Mouse (Mus musculus) layer of hippocampus, adult 11-12 months (tissue): ENCODE measurements at regions not wholly inside any gene's neighbourhood (a gene's known extent, or its start where the extent isn't known, plus 50 kb on each side); places are given as distances from the start of the nearest gene placed in this dataset.

Experiments
- DNase-seq: peaks from one replicate; pipeline ENCODE4 v3.0.0; 2022; ENCODE audit warnings: low spot score

- no peak for DNase-seq
These were observed 102.4 kb upstream of the Sdk1 start for GRCm38 (mm10) chr5:141138771-141139360.

DNA sequence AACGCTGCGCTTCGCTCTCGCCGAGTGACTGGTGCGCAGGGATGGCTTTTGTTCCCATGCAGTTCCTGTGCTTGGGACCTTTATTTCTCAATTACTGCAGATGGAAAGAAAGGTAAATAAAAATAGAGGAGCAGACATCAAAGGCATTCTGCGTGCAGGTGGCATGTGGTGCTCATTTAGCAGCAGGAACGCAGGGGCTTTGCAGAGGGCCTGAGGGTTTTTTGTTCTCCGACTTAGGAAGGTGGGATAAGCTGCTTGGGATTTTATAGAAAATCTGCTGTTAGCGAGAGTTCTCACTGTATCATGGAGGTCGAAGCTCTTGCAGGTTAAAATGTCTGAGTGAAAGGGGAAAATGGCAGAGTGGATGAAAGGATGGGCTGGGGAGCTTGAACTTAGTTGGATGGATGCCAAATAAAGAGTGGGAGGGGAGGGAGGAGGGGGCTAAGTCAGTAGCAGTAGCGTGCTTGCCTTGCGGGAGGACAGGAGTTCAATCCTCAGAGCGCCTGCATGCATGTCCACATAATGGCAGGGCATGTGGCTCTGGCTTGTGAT is 101.9 kb upstream of the Sdk1 start:
- no peak for DNase-seq

GRCm38 (mm10) chr5:141160391-141160790 is 80.9 kb upstream of the Sdk1 start:
- no peak for DNase-seq

GRCm38 (mm10) chr5:141160956-141161355 is 80.3 kb upstream of the Sdk1 start:
- DNase-seq, result no peak

DNA sequence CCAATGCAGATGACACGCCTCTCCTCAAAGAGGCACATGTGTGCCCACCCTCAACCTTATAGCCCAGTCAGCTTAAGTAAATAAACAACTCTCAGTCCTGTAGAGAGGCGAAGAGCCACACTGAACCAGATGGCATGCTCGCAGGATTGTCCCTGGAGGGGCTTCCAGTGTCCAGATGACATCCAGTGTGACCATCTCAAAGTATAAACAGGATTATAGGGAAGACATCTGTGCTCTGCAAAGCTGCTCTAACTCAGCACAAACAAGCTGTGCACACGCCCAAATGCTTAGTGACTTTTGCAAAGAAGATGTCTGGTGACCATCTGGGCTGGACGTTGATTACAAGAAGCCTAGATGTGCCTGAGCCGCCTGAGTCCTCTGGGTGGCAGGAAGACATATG is 58.8 kb upstream of the Sdk1 start:
- DNase-seq, result no peak

DNA sequence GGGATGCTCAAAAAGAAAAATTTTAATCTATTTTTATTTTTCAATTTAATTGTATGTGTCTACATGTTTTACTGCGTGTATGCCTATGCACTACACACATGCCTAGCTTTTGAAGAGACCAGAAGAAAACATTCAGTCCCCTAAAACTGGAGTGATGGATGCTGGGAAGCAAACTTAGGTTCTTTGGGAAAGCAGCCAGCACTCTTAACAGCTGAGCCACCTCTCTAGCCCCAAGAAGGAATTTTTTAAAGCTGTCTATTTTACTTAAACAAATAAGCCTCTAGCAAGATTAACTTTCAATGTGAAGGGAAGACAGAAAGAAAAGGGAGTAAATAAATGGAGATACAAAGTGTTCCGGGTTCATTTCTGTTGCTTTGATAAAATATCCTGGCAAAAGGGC is 52.3 kb upstream of the Sdk1 start:
- DNase-seq, result no peak
